Mouse (Mus musculus): ENCODE data around the gene Olfr1154. TPM values are rescaled to one million over a fixed set of nuclear protein-coding genes. Genes with fewer than 3 reads are reported as not detected.

Olfr1154 gene
- total RNA-seq (2014; fragmentation: Nextera tagmentation) (not detected in 2 replicates), total RNA-seq (2017) (not detected in 2 replicates), polyA plus RNA-seq (2012) (not detected in 2 replicates)

GRCm38 (mm10) chr2:87905066-87905465, at the start of gene Olfr1154:
Gene Olfr1154 (minus strand): TSS chr2:87905166.
- no peaks in the 10 kb centered on the region for H3K4me1 ChIP-seq (ENCODE audit: insufficient read depth, low read depth, low read length)
- H3K9me3 ChIP-seq (replicated peaks), result no peaks in the 10 kb centered on the region
- H3K36me3 ChIP-seq (replicated peaks), result no peaks in the 10 kb centered on the region
- no peak for TF ChIP-seq GATA1 (IDR thresholded peaks at IDR 0.05; ENCODE audit: borderline replicate concordance, low read length)
- no peak for TF ChIP-seq TAL1 (conservative IDR thresholded peaks at IDR 0.05; ENCODE audit: low read depth, low read length)
- no peak for TF ChIP-seq GATA2 (IDR thresholded peaks at IDR 0.05; ENCODE audit: borderline replicate concordance, low read depth, low read length)
- TF ChIP-seq CTCF (IDR thresholded peaks at IDR 0.05; ENCODE audit: low read depth, low read length), result no peak
- no peak for TF ChIP-seq POLR2AphosphoS5 (IDR thresholded peaks at IDR 0.05; ENCODE audit: insufficient replicate concordance, low read depth, low read length)
- no peak within 1 kb of the TSS for H3K4me3 ChIP-seq (ENCODE audit: low read depth, low read length)
- no peak for DNase-seq (ENCODE audit: low spot score)
- no peaks in the 10 kb centered on the region for H3K27me3 ChIP-seq (ENCODE audit: insufficient read depth, low read length)
- no peak for ATAC-seq (ENCODE audit: extremely low read depth, insufficient number of reproducible peaks, low FRiP score, poor library complexity, severe bottlenecking)

- no peaks in the 10 kb centered on the region for H3K9me3 ChIP-seq (replicated peaks)
- no peaks in the 10 kb centered on the region for H3K36me3 ChIP-seq (replicated peaks)
- no peak within 1 kb of the TSS for H3K4me3 ChIP-seq (ENCODE audit: low read depth, low read length)
- TF ChIP-seq POLR2AphosphoS5 (IDR thresholded peaks at IDR 0.05; ENCODE audit: insufficient replicate concordance, low read depth, low read length) (no peak), GATA2 (IDR thresholded peaks at IDR 0.05; ENCODE audit: borderline replicate concordance, low read depth, low read length) (no peak), GATA1 (IDR thresholded peaks at IDR 0.05; ENCODE audit: borderline replicate concordance, low read length) (no peak)
- ATAC-seq (ENCODE audit: extremely low read depth, insufficient number of reproducible peaks, low FRiP score, poor library complexity, severe bottlenecking) (no peak), DNase-seq (ENCODE audit: low spot score) (no peak)
- no peaks in the 10 kb centered on the region for H3K27me3 ChIP-seq (ENCODE audit: insufficient read depth, low read length)
- no peaks in the 10 kb centered on the region for H3K4me1 ChIP-seq (ENCODE audit: insufficient read depth, low read depth, low read length)
These were observed 48.0 kb upstream of the Olfr1154 start, which contains the start of gene Olfr1156 for GRCm38 (mm10) chr2:87953000-87953399. Gene Olfr1156 (minus strand): TSS chr2:87953100.

- DNase-seq (ENCODE audit: low spot score), result no peak
- no peak for TF ChIP-seq GATA2 (IDR thresholded peaks at IDR 0.05; ENCODE audit: borderline replicate concordance, low read depth, low read length)
- no peak for TF ChIP-seq POLR2AphosphoS5 (IDR thresholded peaks at IDR 0.05; ENCODE audit: insufficient replicate concordance, low read depth, low read length)
- TF ChIP-seq GATA1 (IDR thresholded peaks at IDR 0.05; ENCODE audit: borderline replicate concordance, low read length), result no peak
- TF ChIP-seq TAL1 (conservative IDR thresholded peaks at IDR 0.05; ENCODE audit: low read depth, low read length), result no peak
- TF ChIP-seq CTCF (IDR thresholded peaks at IDR 0.05; ENCODE audit: low read depth, low read length), result no peak
These were observed 40.1 kb upstream of the Olfr1154 start, which contains the start of gene Olfr1155 for GRCm38 (mm10) chr2:87945037-87945436. Gene Olfr1155 (minus strand): TSS chr2:87945137.

GRCm38 (mm10) chr2:87894662-87895061, 10.3 kb downstream of the Olfr1154 start, which contains the start of gene Olfr1153:
Gene Olfr1153 (plus strand): TSS chr2:87894962.
- ATAC-seq (ENCODE audit: extremely low read depth, insufficient number of reproducible peaks, low FRiP score, poor library complexity, severe bottlenecking) (no peak), DNase-seq (ENCODE audit: low spot score) (no peak)
- no peak for TF ChIP-seq POLR2AphosphoS5 (IDR thresholded peaks at IDR 0.05; ENCODE audit: insufficient replicate concordance, low read depth, low read length)
- TF ChIP-seq GATA1 (IDR thresholded peaks at IDR 0.05; ENCODE audit: borderline replicate concordance, low read length), result no peak
- TF ChIP-seq CTCF (IDR thresholded peaks at IDR 0.05; ENCODE audit: low read depth, low read length), result no peak
- no peak for TF ChIP-seq GATA2 (IDR thresholded peaks at IDR 0.05; ENCODE audit: borderline replicate concordance, low read depth, low read length)
- no peak for TF ChIP-seq TAL1 (conservative IDR thresholded peaks at IDR 0.05; ENCODE audit: low read depth, low read length)
- no peak within 1 kb of the TSS for H3K4me3 ChIP-seq (ENCODE audit: low read depth, low read length)
- H3K36me3 ChIP-seq (replicated peaks), result no peaks in the 10 kb centered on the region
- no peaks in the 10 kb centered on the region for H3K4me1 ChIP-seq (ENCODE audit: insufficient read depth, low read depth, low read length)
- H3K27me3 ChIP-seq (ENCODE audit: insufficient read depth, low read length), result no peaks in the 10 kb centered on the region
- H3K9me3 ChIP-seq (replicated peaks), result 0 out of 2 replicates have a peak, but pooled peaks cover 4% of the 10 kb centered on the region

More at GRCm38 (mm10) chr2:87945037-87945436, 40.1 kb upstream of the Olfr1154 start, which contains the start of gene Olfr1155:
- no peaks in the 10 kb centered on the region for H3K27me3 ChIP-seq (ENCODE audit: insufficient read depth, low read length)
- H3K4me3 ChIP-seq (ENCODE audit: low read depth, low read length), result no peak within 1 kb of the TSS
- no peak for ATAC-seq (ENCODE audit: extremely low read depth, insufficient number of reproducible peaks, low FRiP score, poor library complexity, severe bottlenecking)
- no peaks in the 10 kb centered on the region for H3K4me1 ChIP-seq (ENCODE audit: insufficient read depth, low read depth, low read length)
- no peaks in the 10 kb centered on the region for H3K36me3 ChIP-seq (replicated peaks)
- H3K9me3 ChIP-seq (replicated peaks), result 0 out of 2 replicates have a peak, but pooled peaks cover 4% of the 10 kb centered on the region

GRCm38 (mm10) chr2:87866192-87866591, 38.8 kb downstream of the Olfr1154 start, which contains the start of gene Olfr1152:
Gene Olfr1152 (plus strand): TSS chr2:87866492.
- ATAC-seq (ENCODE audit: extremely low read depth, insufficient number of reproducible peaks, low FRiP score, poor library complexity, severe bottlenecking) (no peak), DNase-seq (ENCODE audit: low spot score) (no peak)
- H3K9me3 ChIP-seq (replicated peaks), result 0 out of 2 replicates have a peak, but pooled peaks cover 6% of the 10 kb centered on the region
- no peak for TF ChIP-seq CTCF (IDR thresholded peaks at IDR 0.05; ENCODE audit: low read depth, low read length)
- no peak for TF ChIP-seq GATA1 (IDR thresholded peaks at IDR 0.05; ENCODE audit: borderline replicate concordance, low read length)
- no peak for TF ChIP-seq GATA2 (IDR thresholded peaks at IDR 0.05; ENCODE audit: borderline replicate concordance, low read depth, low read length)
- TF ChIP-seq POLR2AphosphoS5 (IDR thresholded peaks at IDR 0.05; ENCODE audit: insufficient replicate concordance, low read depth, low read length), result no peak
- no peak for TF ChIP-seq TAL1 (conservative IDR thresholded peaks at IDR 0.05; ENCODE audit: low read depth, low read length)
- no peaks in the 10 kb centered on the region for H3K36me3 ChIP-seq (replicated peaks)
- H3K27me3 ChIP-seq (ENCODE audit: insufficient read depth, low read length), result no peaks in the 10 kb centered on the region
- H3K4me1 ChIP-seq (ENCODE audit: insufficient read depth, low read depth, low read length), result no peaks in the 10 kb centered on the region
- no peak within 1 kb of the TSS for H3K4me3 ChIP-seq (ENCODE audit: low read depth, low read length)

GRCm38 (mm10) chr2:87855562-87855961, 49.4 kb downstream of the Olfr1154 start, which contains the start of gene Olfr1151:
Gene Olfr1151 (plus strand): TSS chr2:87855862.
- ATAC-seq (ENCODE audit: extremely low read depth, insufficient number of reproducible peaks, low FRiP score, poor library complexity, severe bottlenecking), result no peak
- DNase-seq (ENCODE audit: low spot score), result no peak
- H3K4me3 ChIP-seq (ENCODE audit: low read depth, low read length), result no peak within 1 kb of the TSS
- no peaks in the 10 kb centered on the region for H3K4me1 ChIP-seq (ENCODE audit: insufficient read depth, low read depth, low read length)
- no peaks in the 10 kb centered on the region for H3K36me3 ChIP-seq (replicated peaks)
- no peaks in the 10 kb centered on the region for H3K9me3 ChIP-seq (replicated peaks)
- no peaks in the 10 kb centered on the region for H3K27me3 ChIP-seq (ENCODE audit: insufficient read depth, low read length)
- TF ChIP-seq TAL1 (conservative IDR thresholded peaks at IDR 0.05; ENCODE audit: low read depth, low read length) (no peak), POLR2AphosphoS5 (IDR thresholded peaks at IDR 0.05; ENCODE audit: insufficient replicate concordance, low read depth, low read length) (no peak)

Other genes starting within 250 kb of the Olfr1154 start
Only the 20 nearest of the 27 such genes appear.
- not detected in 2 replicates for gene Olfr1138, start 165.2 kb downstream of the Olfr1154 start, total RNA-seq (2014; fragmentation: Nextera tagmentation)
- 0.33 TPM in 1 of 2 replicates, not detected in the other for gene Olfr1138, start 165.2 kb downstream of the Olfr1154 start, total RNA-seq (2017)
- not detected in 2 replicates for gene Olfr1138, start 165.2 kb downstream of the Olfr1154 start, polyA plus RNA-seq (2012)
- gene Olfr1140, start 161.4 kb downstream of the Olfr1154 start, total RNA-seq (2014; fragmentation: Nextera tagmentation), result not detected in 2 replicates
- gene Olfr1140, start 161.4 kb downstream of the Olfr1154 start, total RNA-seq (2017), result 0.16 TPM in 1 of 2 replicates, not detected in the other
- gene Olfr1140, start 161.4 kb downstream of the Olfr1154 start, polyA plus RNA-seq (2012), result not detected in 2 replicates
- not detected in 2 replicates for gene Olfr1141, start 151.2 kb downstream of the Olfr1154 start, total RNA-seq (2014; fragmentation: Nextera tagmentation)
- 0.17 TPM in 1 of 2 replicates, not detected in the other for gene Olfr1141, start 151.2 kb downstream of the Olfr1154 start, total RNA-seq (2017)
- not detected in 2 replicates for gene Olfr1141, start 151.2 kb downstream of the Olfr1154 start, polyA plus RNA-seq (2012)
- gene Olfr152, start 125.7 kb downstream of the Olfr1154 start, total RNA-seq (2014; fragmentation: Nextera tagmentation), result not detected in 2 replicates
- gene Olfr152, start 125.7 kb downstream of the Olfr1154 start, total RNA-seq (2017), result 0.16 TPM in 1 of 2 replicates, not detected in the other
- not detected in 2 replicates for gene Olfr152, start 125.7 kb downstream of the Olfr1154 start, polyA plus RNA-seq (2012)
- not detected in 2 replicates for gene Olfr1143, start 104.6 kb downstream of the Olfr1154 start, total RNA-seq (2014; fragmentation: Nextera tagmentation)
- 0.05 and 0.29 TPM in 2 replicates for gene Olfr1143, start 104.6 kb downstream of the Olfr1154 start, total RNA-seq (2017)
- gene Olfr1143, start 104.6 kb downstream of the Olfr1154 start, polyA plus RNA-seq (2012), result not detected in 2 replicates
- gene Olfr1145, start 95.3 kb downstream of the Olfr1154 start, total RNA-seq (2014; fragmentation: Nextera tagmentation), result not detected in 2 replicates
- not detected in 2 replicates for gene Olfr1145, start 95.3 kb downstream of the Olfr1154 start, total RNA-seq (2017)
- gene Olfr1145, start 95.3 kb downstream of the Olfr1154 start, polyA plus RNA-seq (2012), result not detected in 2 replicates
- not detected in 2 replicates for gene Olfr1148, start 74.6 kb downstream of the Olfr1154 start, total RNA-seq (2014; fragmentation: Nextera tagmentation)
- 0.11 TPM in 1 of 2 replicates, not detected in the other for gene Olfr1148, start 74.6 kb downstream of the Olfr1154 start, total RNA-seq (2017)
- gene Olfr1148, start 74.6 kb downstream of the Olfr1154 start, polyA plus RNA-seq (2012), result not detected in 2 replicates
- gene Olfr1150-ps1, start 61.2 kb downstream of the Olfr1154 start, total RNA-seq (2014; fragmentation: Nextera tagmentation), result not detected in 2 replicates
- 0.06 TPM in 1 of 2 replicates, not detected in the other for gene Olfr1150-ps1, start 61.2 kb downstream of the Olfr1154 start, total RNA-seq (2017)
- not detected in 2 replicates for gene Olfr1150-ps1, start 61.2 kb downstream of the Olfr1154 start, polyA plus RNA-seq (2012)
- gene Olfr1151, start 49.3 kb downstream of the Olfr1154 start, total RNA-seq (2014; fragmentation: Nextera tagmentation), result not detected in 2 replicates
- gene Olfr1151, start 49.3 kb downstream of the Olfr1154 start, total RNA-seq (2017), result 0.38 TPM in 1 of 2 replicates, not detected in the other
- not detected in 2 replicates for gene Olfr1151, start 49.3 kb downstream of the Olfr1154 start, polyA plus RNA-seq (2012)
- gene Olfr1152, start 38.7 kb downstream of the Olfr1154 start, total RNA-seq (2014; fragmentation: Nextera tagmentation), result not detected in 2 replicates
- 0.12 and 0.16 TPM in 2 replicates for gene Olfr1152, start 38.7 kb downstream of the Olfr1154 start, total RNA-seq (2017)
- not detected in 2 replicates for gene Olfr1152, start 38.7 kb downstream of the Olfr1154 start, polyA plus RNA-seq (2012)
- gene Olfr1153, start 10.2 kb downstream of the Olfr1154 start, total RNA-seq (2014; fragmentation: Nextera tagmentation), result not detected in 2 replicates
- gene Olfr1153, start 10.2 kb downstream of the Olfr1154 start, total RNA-seq (2017), result 0.12 and 0.27 TPM in 2 replicates
- not detected in 2 replicates for gene Olfr1153, start 10.2 kb downstream of the Olfr1154 start, polyA plus RNA-seq (2012)
- not detected in 2 replicates for gene Olfr1155, start 40.0 kb upstream of the Olfr1154 start, total RNA-seq (2014; fragmentation: Nextera tagmentation)
- 0.06 and 0.33 TPM in 2 replicates for gene Olfr1155, start 40.0 kb upstream of the Olfr1154 start, total RNA-seq (2017)
- not detected in 2 replicates for gene Olfr1155, start 40.0 kb upstream of the Olfr1154 start, polyA plus RNA-seq (2012)
- not detected in 2 replicates for gene Olfr1156, start 47.9 kb upstream of the Olfr1154 start, total RNA-seq (2014; fragmentation: Nextera tagmentation)
- gene Olfr1156, start 47.9 kb upstream of the Olfr1154 start, total RNA-seq (2017), result 0.16 and 0.29 TPM in 2 replicates
- gene Olfr1156, start 47.9 kb upstream of the Olfr1154 start, polyA plus RNA-seq (2012), result not detected in 2 replicates
- gene Olfr1157, start 63.1 kb upstream of the Olfr1154 start, total RNA-seq (2014; fragmentation: Nextera tagmentation), result not detected in 2 replicates
- gene Olfr1157, start 63.1 kb upstream of the Olfr1154 start, total RNA-seq (2017), result not detected in 2 replicates
- not detected in 2 replicates for gene Olfr1157, start 63.1 kb upstream of the Olfr1154 start, polyA plus RNA-seq (2012)
- gene Olfr74, start 69.5 kb upstream of the Olfr1154 start, total RNA-seq (2014; fragmentation: Nextera tagmentation), result not detected in 2 replicates
- not detected in 2 replicates for gene Olfr74, start 69.5 kb upstream of the Olfr1154 start, total RNA-seq (2017)
- gene Olfr74, start 69.5 kb upstream of the Olfr1154 start, polyA plus RNA-seq (2012), result not detected in 2 replicates
- not detected in 2 replicates for gene Olfr1158, start 84.9 kb upstream of the Olfr1154 start, total RNA-seq (2014; fragmentation: Nextera tagmentation)
- gene Olfr1158, start 84.9 kb upstream of the Olfr1154 start, total RNA-seq (2017), result 0.29 TPM in 1 of 2 replicates, not detected in the other
- not detected in 2 replicates for gene Olfr1158, start 84.9 kb upstream of the Olfr1154 start, polyA plus RNA-seq (2012)
- not detected in 2 replicates for gene Olfr1160, start 103.1 kb upstream of the Olfr1154 start, total RNA-seq (2014; fragmentation: Nextera tagmentation)
- gene Olfr1160, start 103.1 kb upstream of the Olfr1154 start, total RNA-seq (2017), result 0.16 and 0.29 TPM in 2 replicates
- not detected in 2 replicates for gene Olfr1160, start 103.1 kb upstream of the Olfr1154 start, polyA plus RNA-seq (2012)
- gene Olfr1161, start 117.6 kb upstream of the Olfr1154 start, total RNA-seq (2014; fragmentation: Nextera tagmentation), result not detected in 2 replicates
- gene Olfr1161, start 117.6 kb upstream of the Olfr1154 start, total RNA-seq (2017), result 0.23 TPM in 1 of 2 replicates, not detected in the other
- gene Olfr1161, start 117.6 kb upstream of the Olfr1154 start, polyA plus RNA-seq (2012), result not detected in 2 replicates
- not detected in 2 replicates for gene Olfr73, start 132.5 kb upstream of the Olfr1154 start, total RNA-seq (2014; fragmentation: Nextera tagmentation)
- gene Olfr73, start 132.5 kb upstream of the Olfr1154 start, total RNA-seq (2017), result 0.38 TPM in 1 of 2 replicates, not detected in the other
- not detected in 2 replicates for gene Olfr73, start 132.5 kb upstream of the Olfr1154 start, polyA plus RNA-seq (2012)
- gene Olfr1162, start 146.0 kb upstream of the Olfr1154 start, total RNA-seq (2014; fragmentation: Nextera tagmentation), result not detected in 2 replicates
- 0.06 TPM in 1 of 2 replicates, not detected in the other for gene Olfr1162, start 146.0 kb upstream of the Olfr1154 start, total RNA-seq (2017)
- not detected in 2 replicates for gene Olfr1162, start 146.0 kb upstream of the Olfr1154 start, polyA plus RNA-seq (2012)

Data from G1E (cell line).